Mouse (Mus musculus) liver, embryonic 14.5 days (tissue): ENCODE data around the gene Nrxn2.

Experiments
- CTCF ChIP-seq: IDR thresholded peaks from 2 replicates; pipeline ENCODE4 v1.5.1; 2016; ENCODE audit warnings: antibody characterized with exemption, low read depth, control low read depth
- EP300 ChIP-seq: IDR thresholded peaks from 2 replicates; pipeline ENCODE4 v1.6.1; 2016; ENCODE audit warnings: antibody characterized with exemption, low read depth

- TF ChIP-seq EP300 (no peak), CTCF (no peak)
Measured at GRCm38 (mm10) chr19:6540191-6540590, 121.7 kb downstream of the Nrxn2 start.
